Mouse (Mus musculus) cortical plate, adult 2 months (tissue): ENCODE measurements around the gene Rpl4.

Experiments
- CTCF ChIP-seq: fragments of 200-500 bp; IDR thresholded peaks from 2 replicates; pipeline ENCODE4 v1.5.1; 2011; ENCODE audit warnings: mild to moderate bottlenecking, control low read depth, low read length; ENCODE audit not compliant: insufficient read depth; ENCODE audit errors: extremely low read depth
- POLR2A ChIP-seq: fragments of 200-500 bp; IDR thresholded peaks from 2 replicates; pipeline ENCODE4 v1.6.1; 2011; ENCODE audit warnings: mild to moderate bottlenecking, low read length, control low read depth; ENCODE audit not compliant: insufficient read depth; ENCODE audit errors: extremely low read depth

DNA sequence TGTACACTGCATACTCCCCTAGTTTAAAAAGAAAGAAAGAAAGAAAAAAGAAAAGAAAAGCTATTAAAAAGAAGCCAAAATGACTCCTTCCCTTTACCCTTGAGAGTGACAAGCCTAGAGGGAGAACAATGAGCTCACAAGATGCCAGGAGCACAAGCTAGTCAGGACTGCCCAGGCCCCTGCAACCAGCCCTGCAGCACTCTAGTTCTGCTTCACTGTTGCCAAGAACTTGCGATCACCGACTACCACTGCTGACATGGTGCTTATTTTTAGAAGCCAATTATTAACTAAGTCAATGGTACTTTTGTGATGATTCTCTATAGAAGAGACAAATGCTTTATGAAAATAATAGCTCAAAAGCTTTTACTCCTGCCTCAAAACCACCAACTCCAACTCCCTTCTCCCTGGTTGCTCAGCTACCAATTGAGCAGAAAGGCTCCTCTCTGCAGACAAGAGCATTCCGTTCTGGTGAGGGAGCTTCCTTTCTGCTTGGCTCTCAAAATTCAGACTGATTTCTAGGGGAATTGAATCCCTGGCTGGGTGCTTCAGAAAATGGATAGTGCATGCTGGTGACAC lies 34.4 kb downstream of the Rpl4 start:
- TF ChIP-seq CTCF, result no peak
- TF ChIP-seq POLR2A, result 0 out of 2 replicates have a peak, but pooled peaks have one; percentile 15
